Mouse (Mus musculus): Measurements from ENCODE around the gene Disc1.

DNA sequence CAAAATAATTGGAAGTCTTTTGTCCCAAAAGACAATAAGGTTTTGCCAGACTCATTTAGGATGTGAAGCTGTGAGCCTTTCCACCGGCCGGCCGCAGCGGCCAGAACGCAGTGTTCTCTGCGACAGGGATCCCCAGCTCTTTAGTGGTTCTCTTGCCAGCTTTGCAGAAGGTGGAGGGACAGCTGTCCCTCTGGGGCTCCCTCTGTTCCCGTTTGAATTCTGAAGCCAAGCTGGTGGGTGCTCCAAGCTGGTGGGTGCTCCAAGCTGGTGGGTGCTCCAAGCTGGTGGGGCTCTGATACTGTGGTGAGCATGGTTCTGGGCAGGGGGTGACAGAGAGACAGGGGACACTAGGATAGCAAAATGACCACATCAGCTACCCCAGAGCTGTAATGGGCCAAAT is 30.5 kb downstream of the Disc1 start:
- TF ChIP-seq POLR2A (IDR thresholded peaks at IDR 0.05; ENCODE audit: low read depth, low read length) (no peak), CTCF (IDR thresholded peaks at IDR 0.05; ENCODE audit: extremely low read depth, insufficient read depth, insufficient read length, insufficient replicate concordance) (no peak)
